Mouse (Mus musculus) spleen, postnatal 0 days (tissue): ENCODE measurements around the gene Slc5a8. TPM values are rescaled to one million over a fixed set of nuclear protein-coding genes. Genes with fewer than 3 reads are reported as not detected.

Source experiments
- polyA plus RNA-seq: library from polyadenylated mRNA; unstranded; fragments of >200 nt; fragmentation: Nextera tagmentation; extraction: Ambion mirVana; gene quantifications from 2 replicates; pipeline ENCODE4 v1.2.1, GENCODE M21; 2015

Gene Slc5a8
- polyA plus RNA-seq, result 0.02 TPM in 2 replicates

GRCm38 (mm10) chr10:88885632-88886090, at the start of gene Slc5a8:
Slc5a8 (plus strand) TSS chr10:88885992.

Other genes starting within 250 kb of the Slc5a8 start
- gene Spic, start 201.0 kb upstream of the Slc5a8 start, polyA plus RNA-seq, result 22.0 and 34.6 TPM in 2 replicates
- 65.8 and 72.7 TPM in 2 replicates for gene Arl1, start 155.1 kb upstream of the Slc5a8 start, polyA plus RNA-seq
- 8.4 and 9.7 TPM in 2 replicates for gene Utp20, start 59.2 kb upstream of the Slc5a8 start, polyA plus RNA-seq